Mouse (Mus musculus): Measurements from ENCODE around the gene Tesk2. TPM values are rescaled to one million over a fixed set of nuclear protein-coding genes. Genes with fewer than 3 reads are reported as not detected.

Gene Tesk2
- polyA plus RNA-seq, 1 experiment from 2014 or later: 3.0 TPM

DNA sequence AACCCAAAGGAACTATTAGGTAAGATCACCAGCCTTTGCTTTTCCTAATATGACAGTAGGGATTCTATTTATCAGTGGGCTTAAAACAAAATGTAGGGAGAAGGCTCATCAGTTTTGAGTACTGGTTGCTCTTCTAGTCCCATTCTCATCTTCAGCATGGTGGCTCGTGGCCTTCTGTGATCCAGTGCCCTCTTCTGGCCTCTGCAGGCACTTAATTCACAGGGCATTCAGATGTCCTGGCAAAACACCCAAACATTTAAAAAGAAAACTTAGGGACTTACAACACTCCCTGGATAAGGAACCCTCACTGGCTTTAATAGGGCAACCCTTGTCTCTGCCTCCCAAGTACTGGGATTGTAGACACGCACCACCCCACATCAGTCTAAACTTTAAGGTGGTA, 73.5 kb downstream of the Tesk2 start:
- Histone ChIP-seq H3K9me3 (no peaks in the 10 kb centered on the region), H3K4me3 (no peak overlapping the region), H3K4me2 (no peak overlapping the region), H3K9ac (no peak overlapping the region), H3K27ac (replicated peaks) (no peak overlapping the region), H3K36me3 (no peaks in the 10 kb centered on the region), H3K4me1 (peaks cover 13% of the 10 kb centered on the region), H3K27me3 (replicated peaks) (no peaks in the 10 kb centered on the region)
- WGBS: 67% methylated on average over 2 of the region's 2 CpGs
- no peak for ATAC-seq (ENCODE audit: extremely low read depth, insufficient number of reproducible peaks, low FRiP score, low TSS enrichment)

- Histone ChIP-seq H3K9ac (peak overlapping the region; percentile 47; the same call in 1 of the 2 replicates), H3K27me3 (replicated peaks) (no peaks in the 10 kb centered on the region)
Observed at GRCm38 (mm10) chr4:116796442-116797110, 75.8 kb downstream of the Tesk2 start.

DNA sequence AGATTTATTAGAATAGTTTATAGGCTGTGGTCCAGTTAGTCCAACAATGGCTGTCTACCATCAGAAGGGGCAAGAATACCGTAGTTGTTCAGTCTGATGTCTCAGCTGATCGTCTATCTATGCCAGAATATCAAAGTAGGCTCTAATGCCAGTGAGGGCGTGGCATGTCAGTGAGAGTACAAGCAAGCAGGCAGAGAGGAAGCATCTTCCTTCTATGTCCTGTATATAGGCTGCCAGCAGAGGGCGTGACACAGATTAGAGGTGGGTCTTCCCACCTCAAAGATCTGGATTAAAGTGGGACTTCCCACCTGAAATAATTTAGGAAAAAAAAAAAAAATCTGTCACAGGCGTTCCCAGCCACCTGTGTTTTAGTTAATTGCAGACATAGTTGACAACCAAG, 79.2 kb downstream of the Tesk2 start:
- Histone ChIP-seq H3K9me3 (no peaks in the 10 kb centered on the region), H3K4me2 (no peak overlapping the region), H3K36me3 (peaks cover 38% of the 10 kb centered on the region), H3K9ac (no peak overlapping the region), H3K4me3 (no peak overlapping the region), H3K27ac (replicated peaks) (no peak overlapping the region), H3K27me3 (replicated peaks) (no peaks in the 10 kb centered on the region), H3K4me1 (peaks cover 13% of the 10 kb centered on the region)
- ATAC-seq (ENCODE audit: extremely low read depth, insufficient number of reproducible peaks, low FRiP score, low TSS enrichment): no peak
- WGBS: 26% methylated on average over 5 of the region's 5 CpGs

More at GRCm38 (mm10) chr4:116796442-116797110, 75.8 kb downstream of the Tesk2 start:
- peak overlapping the region; percentile 72 for H3K27ac ChIP-seq (replicated peaks)
- H3K4me3 ChIP-seq: no peak overlapping the region
- H3K9me3 ChIP-seq: no peaks in the 10 kb centered on the region
- ATAC-seq (ENCODE audit: extremely low read depth, insufficient number of reproducible peaks, low FRiP score, low TSS enrichment): no peak
- peaks cover 7% of the 10 kb centered on the region for H3K36me3 ChIP-seq
- peaks cover 13% of the 10 kb centered on the region for H3K4me1 ChIP-seq
- H3K4me2 ChIP-seq: no peak overlapping the region
- WGBS: 35% methylated on average over 1 of the region's 1 CpGs

DNA sequence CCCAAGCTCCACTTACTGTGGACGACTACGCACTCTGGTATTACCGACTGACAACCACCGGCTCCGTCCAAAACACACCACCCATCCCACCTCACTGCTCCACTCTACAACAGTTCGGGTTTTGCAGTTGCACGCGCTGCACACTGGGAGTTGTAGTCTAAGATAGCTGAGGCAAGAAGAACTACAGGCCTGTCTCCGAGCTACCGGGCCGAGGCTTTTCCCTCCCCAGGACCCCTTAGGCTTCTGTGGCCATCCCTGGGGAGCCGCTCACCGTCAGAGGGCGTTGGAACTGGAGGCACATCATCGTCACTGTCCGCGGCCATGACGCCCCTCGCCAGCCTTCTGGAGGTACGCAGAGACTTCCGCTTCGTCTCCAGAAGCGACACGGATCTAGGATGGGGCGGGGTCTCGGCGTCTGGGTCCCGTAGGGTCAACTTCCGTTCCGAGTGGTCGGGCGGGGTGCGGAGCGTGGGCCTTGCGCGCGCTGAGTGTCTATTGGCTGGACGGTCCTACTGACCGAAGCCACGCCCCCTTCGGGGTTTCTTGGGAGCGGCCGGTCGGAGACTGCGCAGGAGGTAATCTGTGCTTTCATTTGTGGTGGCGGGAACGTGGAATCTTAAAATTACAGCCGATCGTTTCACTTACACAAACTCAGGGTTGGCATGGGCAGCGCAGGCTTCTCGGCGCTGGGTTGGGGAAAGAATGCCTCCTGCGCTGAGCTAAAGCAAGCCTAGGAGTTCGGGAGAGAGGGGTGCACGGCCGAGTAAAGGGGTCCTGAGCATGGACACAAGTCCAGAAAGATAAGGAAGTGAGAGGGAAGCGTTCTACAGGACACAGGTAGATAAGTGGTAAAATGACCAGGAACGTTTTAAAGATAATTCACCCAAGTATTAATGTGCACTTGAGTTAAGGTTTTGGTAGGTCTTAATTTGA, 86.7 kb downstream of the Tesk2 start, which contains the start of the genes Toe1 and Mutyh:
Gene Toe1 (minus strand): TSS at position 444 of the 933 bp plus-strand sequence.
Gene Mutyh (plus strand): TSS at position 527 of the 933 bp plus-strand sequence.
- Histone ChIP-seq H3K36me3 (peaks cover 36% of the 10 kb centered on the region), H3K4me3 (peak within 1 kb of the TSS; percentile 75), H3K4me1 (peaks cover 10% of the 10 kb centered on the region), H3K9ac (peak within 1 kb of the TSS; percentile 91), H3K27me3 (replicated peaks) (no peaks in the 10 kb centered on the region), H3K27ac (replicated peaks) (peak within 1 kb of the TSS; percentile 89), H3K9me3 (no peaks in the 10 kb centered on the region), H3K4me2 (peak within 1 kb of the TSS; percentile 78)
- under 1% methylated on average over 58 of the region's 58 CpGs for WGBS
- ATAC-seq (ENCODE audit: extremely low read depth, insufficient number of reproducible peaks, low FRiP score, low TSS enrichment): peak; percentile 92

DNA sequence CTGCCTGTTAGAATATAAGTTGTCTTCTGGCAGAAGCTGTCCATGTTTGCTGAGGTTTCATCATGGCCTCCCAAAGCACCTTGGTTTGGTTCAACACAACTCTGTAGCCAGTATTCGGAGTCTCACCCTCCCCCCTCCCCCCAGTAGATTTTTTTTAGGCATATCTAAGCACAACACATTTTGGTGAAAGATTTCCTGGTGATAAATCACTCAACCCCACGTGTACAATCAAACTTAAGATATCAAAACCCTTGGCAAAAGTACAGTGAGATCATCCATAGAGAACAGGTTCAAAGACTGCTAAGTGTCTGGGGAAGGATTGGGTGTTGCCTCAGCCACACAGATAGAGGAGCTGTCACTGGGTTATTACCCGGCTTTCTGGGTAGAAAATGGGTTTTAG, 90.3 kb downstream of the Tesk2 start:
- Histone ChIP-seq H3K9ac (no peak overlapping the region), H3K27me3 (replicated peaks) (no peaks in the 10 kb centered on the region), H3K4me3 (no peak overlapping the region), H3K9me3 (no peaks in the 10 kb centered on the region), H3K4me1 (peaks cover 10% of the 10 kb centered on the region), H3K27ac (replicated peaks) (no peak overlapping the region), H3K36me3 (peaks cover under 1% of the 10 kb centered on the region; the same call in 1 of the 2 replicates), H3K4me2 (no peak overlapping the region)
- ATAC-seq (ENCODE audit: extremely low read depth, insufficient number of reproducible peaks, low FRiP score, low TSS enrichment): no peak
- WGBS: 64% methylated on average over 3 of the region's 3 CpGs

GRCm38 (mm10) chr4:116815276-116815675, 94.5 kb downstream of the Tesk2 start:
- no peaks in the 10 kb centered on the region for H3K4me1 ChIP-seq
- no peak overlapping the region for H3K4me2 ChIP-seq
- H3K9ac ChIP-seq: no peak overlapping the region
- WGBS: 71% methylated on average over 5 of the region's 5 CpGs
- peaks cover 17% of the 10 kb centered on the region for H3K27me3 ChIP-seq (replicated peaks)
- no peaks in the 10 kb centered on the region for H3K9me3 ChIP-seq
- no peak overlapping the region for H3K27ac ChIP-seq (replicated peaks)
- peaks cover 28% of the 10 kb centered on the region for H3K36me3 ChIP-seq
- no peak overlapping the region for H3K4me3 ChIP-seq
- ATAC-seq (ENCODE audit: extremely low read depth, insufficient number of reproducible peaks, low FRiP score, low TSS enrichment): no peak

GRCm38 (mm10) chr4:116817486-116817885, 96.7 kb downstream of the Tesk2 start:
- no peak overlapping the region for H3K27ac ChIP-seq (replicated peaks)
- H3K36me3 ChIP-seq: peaks cover 28% of the 10 kb centered on the region
- 81% methylated on average over 6 of the region's 6 CpGs for WGBS
- no peak overlapping the region for H3K4me3 ChIP-seq
- H3K9me3 ChIP-seq: no peaks in the 10 kb centered on the region
- H3K9ac ChIP-seq: no peak overlapping the region
- peaks cover 26% of the 10 kb centered on the region for H3K27me3 ChIP-seq (replicated peaks)
- no peak overlapping the region for H3K4me2 ChIP-seq
- ATAC-seq (ENCODE audit: extremely low read depth, insufficient number of reproducible peaks, low FRiP score, low TSS enrichment): no peak
- H3K4me1 ChIP-seq: peaks cover 10% of the 10 kb centered on the region

GRCm38 (mm10) chr4:116819968-116820901, 99.5 kb downstream of the Tesk2 start:
- Histone ChIP-seq H3K36me3 (peaks cover 28% of the 10 kb centered on the region), H3K27me3 (replicated peaks) (peaks cover 26% of the 10 kb centered on the region), H3K4me2 (peak overlapping the region; percentile 100), H3K27ac (replicated peaks) (no peak overlapping the region), H3K9me3 (no peaks in the 10 kb centered on the region), H3K9ac (peak overlapping the region; percentile 79), H3K4me3 (peak overlapping the region; percentile 64), H3K4me1 (peaks cover 17% of the 10 kb centered on the region)
- no peak for ATAC-seq (ENCODE audit: extremely low read depth, insufficient number of reproducible peaks, low FRiP score, low TSS enrichment)
- 23% methylated on average over 32 of the region's 32 CpGs for WGBS

DNA sequence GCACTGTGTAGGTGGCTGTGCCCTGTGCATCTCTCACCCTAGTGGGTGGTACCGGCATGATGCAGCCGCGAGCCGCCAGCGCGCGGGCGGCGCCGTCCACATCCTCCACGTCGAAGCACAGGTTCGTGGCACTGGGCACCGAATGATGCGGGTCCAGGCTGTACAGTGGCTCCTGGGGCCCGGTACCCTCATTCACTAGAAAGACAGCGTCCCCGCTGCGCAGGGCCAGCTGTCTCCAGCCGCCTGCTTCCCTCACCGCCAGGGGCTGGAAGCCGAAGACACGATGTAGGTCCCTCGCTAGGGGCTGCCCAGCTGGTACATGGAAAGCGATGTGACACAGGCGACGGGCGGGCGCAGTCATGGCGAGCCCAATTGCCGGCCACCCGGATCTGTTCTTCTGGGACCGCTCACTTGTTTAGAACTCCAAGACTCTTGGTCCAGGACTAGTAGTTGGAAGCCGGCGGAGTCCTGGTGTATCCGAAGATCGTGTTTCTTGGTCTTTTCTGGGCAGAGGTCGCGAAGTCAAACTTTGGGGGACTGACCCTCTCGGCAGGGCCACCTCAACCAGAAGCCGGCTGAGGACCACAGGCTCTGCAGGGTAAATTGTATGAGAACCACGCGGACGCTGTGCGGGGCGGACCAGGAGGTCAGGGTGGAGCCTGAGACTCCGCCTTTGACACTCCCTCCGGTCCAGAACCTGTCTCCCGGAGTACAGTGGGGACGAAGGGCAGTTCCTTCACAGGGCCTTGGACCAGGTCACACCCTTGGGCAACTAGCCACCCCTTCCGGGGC, 100.3 kb downstream of the Tesk2 start:
- peak overlapping the region; percentile 64 for H3K4me3 ChIP-seq
- H3K9ac ChIP-seq: peak overlapping the region; percentile 79
- peaks cover 28% of the 10 kb centered on the region for H3K36me3 ChIP-seq
- peak overlapping the region; percentile 100 for H3K4me2 ChIP-seq
- H3K9me3 ChIP-seq: no peaks in the 10 kb centered on the region
- H3K4me1 ChIP-seq: peaks cover 23% of the 10 kb centered on the region
- peaks cover 26% of the 10 kb centered on the region for H3K27me3 ChIP-seq (replicated peaks)
- under 1% methylated on average over 51 of the region's 51 CpGs for WGBS
- H3K27ac ChIP-seq (replicated peaks): no peak overlapping the region
- ATAC-seq (ENCODE audit: extremely low read depth, insufficient number of reproducible peaks, low FRiP score, low TSS enrichment): peak; percentile 59; the same call in 1 of the 2 replicates

DNA sequence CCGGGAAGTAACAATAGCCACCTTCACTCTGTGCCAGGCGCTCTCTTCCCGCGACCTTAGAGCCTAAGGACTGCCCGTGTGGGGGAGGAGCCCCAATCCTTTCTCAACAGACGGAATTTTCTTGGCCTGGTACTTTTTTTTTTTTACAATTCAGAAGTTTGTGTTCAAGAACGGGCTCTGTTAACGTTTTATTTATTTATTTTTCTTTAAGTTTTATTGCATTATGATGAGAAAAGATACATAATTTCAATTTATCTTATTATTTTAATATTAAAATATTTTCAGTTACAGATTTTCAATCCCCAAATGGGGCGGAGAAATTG, 100.9 kb downstream of the Tesk2 start, which contains the start of gene Hpdl:
Gene Hpdl (minus strand): TSS at position 14 of the 323 bp plus-strand sequence.
- Histone ChIP-seq H3K36me3 (peaks cover 22% of the 10 kb centered on the region), H3K9ac (peak within 1 kb of the TSS; percentile 79), H3K4me3 (peak within 1 kb of the TSS; percentile 64), H3K4me1 (peaks cover 23% of the 10 kb centered on the region), H3K9me3 (no peaks in the 10 kb centered on the region), H3K27me3 (replicated peaks) (peaks cover 26% of the 10 kb centered on the region), H3K4me2 (peak within 1 kb of the TSS; percentile 100), H3K27ac (replicated peaks) (no peak within 1 kb of the TSS)
- ATAC-seq (ENCODE audit: extremely low read depth, insufficient number of reproducible peaks, low FRiP score, low TSS enrichment): no peak
- 11% methylated on average over 9 of the region's 9 CpGs for WGBS
